Mouse (Mus musculus): ENCODE data around the gene Theg. TPM values are rescaled to one million over a fixed set of nuclear protein-coding genes. Genes with fewer than 3 reads are reported as not detected.

Gene Theg
- total and polyA plus RNA-seq, 3 experiments = not detected

GRCm38 (mm10) chr10:79553176-79553575 lies 34.0 kb downstream of the Theg start:
- no peak for DNase-seq (ENCODE audit: low read depth, low spot score)
- H3K36me3 ChIP-seq (ENCODE audit: control insufficient read depth in 1 of 2, insufficient read depth in 2 of 2, low read length in 2 of 2) = peaks cover 0 to 2% of the 10 kb centered on the region in 2 experiments; a peak in 1 of 4 replicates
- H3K27ac ChIP-seq (ENCODE audit: control insufficient read depth, low read depth, low read length) = no peak overlapping the region
- H3K9me3 ChIP-seq (replicated peaks; ENCODE audit: insufficient read depth, low read length) = no peaks in the 10 kb centered on the region
- H3K79me2 ChIP-seq (ENCODE audit: control insufficient read depth, insufficient read depth, low read length, poor library complexity) = peaks cover 24% of the 10 kb centered on the region
- no peak overlapping the region for H3K9ac ChIP-seq (ENCODE audit: control insufficient read depth, low read depth, low read length, poor library complexity, severe bottlenecking)
- peaks cover 0 to 7% of the 10 kb centered on the region in 2 experiments; a peak in 1 of 4 replicates for H3K4me1 ChIP-seq (ENCODE audit: control insufficient read depth in 1 of 2, insufficient read depth in 2 of 2, low read length in 2 of 2)
- TF ChIP-seq USF2 (IDR thresholded peaks at IDR 0.05; ENCODE audit: borderline replicate concordance in 1 of 2, insufficient read depth in 1 of 2, low read depth in 1 of 2, low read length in 2 of 2) (no peak), ZC3H11A (IDR thresholded peaks at IDR 0.05; ENCODE audit: low read depth, low read length) (no peak), NELFE (IDR thresholded peaks at IDR 0.05; ENCODE audit: low read depth, low read length) (no peak)
- H3K27me3 ChIP-seq (ENCODE audit: control insufficient read depth in 1 of 2, insufficient read depth in 2 of 2, low read length in 2 of 2) = no peaks in the 10 kb centered on the region
- no peak overlapping the region for H3K4me3 ChIP-seq (ENCODE audit: control insufficient read depth in 1 of 2, insufficient read depth in 1 of 2, low read depth in 2 of 2, low read length in 2 of 2)

- TF ChIP-seq POLR2A (IDR thresholded peaks at IDR 0.05; ENCODE audit: control insufficient read depth in 1 of 2, insufficient read depth in 1 of 2, low read depth in 1 of 2, low read length in 2 of 2, poor library complexity in 1 of 2) (no peak), USF1 (IDR thresholded peaks at IDR 0.05; ENCODE audit: low read depth, low read length) (no peak), MAZ (IDR thresholded peaks at IDR 0.05; ENCODE audit: low read depth, low read length) (no peak), POLR2AphosphoS2 (IDR thresholded peaks at IDR 0.05; ENCODE audit: low read length) (no peak), SIN3A (IDR thresholded peaks at IDR 0.05; ENCODE audit: low read length) (no peak), CTCF (IDR thresholded peaks at IDR 0.05 in 2 of 3, conservative IDR thresholded peaks at IDR 0.05 in 1 of 3; ENCODE audit: control insufficient read depth in 1 of 3, insufficient read depth in 1 of 3, low read depth in 2 of 3, low read length in 3 of 3, poor library complexity in 1 of 3, severe bottlenecking in 1 of 3) (no peak), GATA1 (IDR thresholded peaks at IDR 0.05; ENCODE audit: low read depth, low read length) (no peak), GABPA (IDR thresholded peaks at IDR 0.05; ENCODE audit: low read depth, low read length) (no peak), ZMIZ1 (IDR thresholded peaks at IDR 0.05; ENCODE audit: low read depth, low read length) (no peak), MYC (IDR thresholded peaks at IDR 0.05; ENCODE audit: low read depth, low read length) (no peak), BHLHE40 (IDR thresholded peaks at IDR 0.05; ENCODE audit: borderline replicate concordance, low read depth, low read length) (no peak)
- DNase-seq (ENCODE audit: low read depth, low spot score) = no peak
- no peak overlapping the region for H3K4me3 ChIP-seq (ENCODE audit: control insufficient read depth in 1 of 2, insufficient read depth in 1 of 2, low read depth in 2 of 2, low read length in 2 of 2)
- no peaks in the 10 kb centered on the region for H3K9me3 ChIP-seq (replicated peaks; ENCODE audit: insufficient read depth, low read length)
- no peaks in the 10 kb centered on the region for H3K27me3 ChIP-seq (ENCODE audit: control insufficient read depth in 1 of 2, insufficient read depth in 2 of 2, low read length in 2 of 2)
- H3K27ac ChIP-seq (ENCODE audit: control insufficient read depth, low read depth, low read length) = no peak overlapping the region
- H3K9ac ChIP-seq (ENCODE audit: control insufficient read depth, low read depth, low read length, poor library complexity, severe bottlenecking) = no peak overlapping the region
- peaks cover 0 to 7% of the 10 kb centered on the region in 2 experiments; a peak in 1 of 4 replicates for H3K4me1 ChIP-seq (ENCODE audit: control insufficient read depth in 1 of 2, insufficient read depth in 2 of 2, low read length in 2 of 2)
- H3K36me3 ChIP-seq (ENCODE audit: control insufficient read depth in 1 of 2, insufficient read depth in 2 of 2, low read length in 2 of 2) = peaks cover 0 to 2% of the 10 kb centered on the region in 2 experiments; a peak in 1 of 4 replicates
- peaks cover 24% of the 10 kb centered on the region for H3K79me2 ChIP-seq (ENCODE audit: control insufficient read depth, insufficient read depth, low read length, poor library complexity)
Measured at GRCm38 (mm10) chr10:79552531-79552930, 34.6 kb downstream of the Theg start.

GRCm38 (mm10) chr10:79550366-79550765 lies 36.8 kb downstream of the Theg start:
- Histone ChIP-seq H3K4me3 (ENCODE audit: control insufficient read depth in 1 of 2, insufficient read depth in 1 of 2, low read depth in 2 of 2, low read length in 2 of 2) (no peak overlapping the region), H3K9me3 (replicated peaks; ENCODE audit: insufficient read depth, low read length) (no peaks in the 10 kb centered on the region), H3K9ac (ENCODE audit: control insufficient read depth, low read depth, low read length, poor library complexity, severe bottlenecking) (no peak overlapping the region), H3K4me1 (ENCODE audit: control insufficient read depth in 1 of 2, insufficient read depth in 2 of 2, low read length in 2 of 2) (peaks cover 0 to 7% of the 10 kb centered on the region in 2 experiments; a peak in 1 of 4 replicates), H3K36me3 (ENCODE audit: control insufficient read depth in 1 of 2, insufficient read depth in 2 of 2, low read length in 2 of 2) (peaks cover 0 to 2% of the 10 kb centered on the region in 2 experiments; a peak in 2 of 4 replicates), H3K27me3 (ENCODE audit: control insufficient read depth in 1 of 2, insufficient read depth in 2 of 2, low read length in 2 of 2) (no peaks in the 10 kb centered on the region), H3K27ac (ENCODE audit: control insufficient read depth, low read depth, low read length) (no peak overlapping the region), H3K79me2 (ENCODE audit: control insufficient read depth, insufficient read depth, low read length, poor library complexity) (peaks cover 24% of the 10 kb centered on the region)
- DNase-seq (ENCODE audit: low read depth, low spot score) = no peak
- TF ChIP-seq SIN3A (IDR thresholded peaks at IDR 0.05; ENCODE audit: low read length) = no peak
- no peak for TF ChIP-seq ZNF384 (IDR thresholded peaks at IDR 0.05; ENCODE audit: low read depth, low read length)
- TF ChIP-seq CHD2 (IDR thresholded peaks at IDR 0.05; ENCODE audit: low read length) = no peak
- no peak for TF ChIP-seq UBTF (IDR thresholded peaks at IDR 0.05; ENCODE audit: borderline replicate concordance, insufficient read depth, low read depth, low read length)
- TF ChIP-seq MYB (IDR thresholded peaks at IDR 0.05; ENCODE audit: low read depth, low read length) = no peak
- TF ChIP-seq CHD1 (IDR thresholded peaks at IDR 0.05; ENCODE audit: low read depth, low read length) = no peak
- no peak for TF ChIP-seq POLR2AphosphoS2 (IDR thresholded peaks at IDR 0.05; ENCODE audit: low read length)
- no peak for TF ChIP-seq ZMIZ1 (IDR thresholded peaks at IDR 0.05; ENCODE audit: low read depth, low read length)
- no peak for TF ChIP-seq ELF1 (IDR thresholded peaks at IDR 0.05; ENCODE audit: low read depth, low read length)
- no peak for TF ChIP-seq USF2 (IDR thresholded peaks at IDR 0.05; ENCODE audit: borderline replicate concordance in 1 of 2, insufficient read depth in 1 of 2, low read depth in 1 of 2, low read length in 2 of 2)
- TF ChIP-seq EP300 (IDR thresholded peaks at IDR 0.05; ENCODE audit: low read depth in 1 of 2, low read length in 2 of 2) = no peak
- no peak for TF ChIP-seq BHLHE40 (IDR thresholded peaks at IDR 0.05; ENCODE audit: borderline replicate concordance, low read depth, low read length)
- no peak for TF ChIP-seq POLR2A (IDR thresholded peaks at IDR 0.05; ENCODE audit: control insufficient read depth in 1 of 2, insufficient read depth in 1 of 2, low read depth in 1 of 2, low read length in 2 of 2, poor library complexity in 1 of 2)
- no peak for TF ChIP-seq NRF1 (IDR thresholded peaks at IDR 0.05; ENCODE audit: insufficient read depth, low read depth, low read length, poor library complexity, severe bottlenecking)
- no peak for TF ChIP-seq TAL1 (IDR thresholded peaks at IDR 0.05; ENCODE audit: low read length)
- no peak for TF ChIP-seq MXI1 (IDR thresholded peaks at IDR 0.05; ENCODE audit: low read depth, low read length)
- no peak for TF ChIP-seq ZC3H11A (IDR thresholded peaks at IDR 0.05; ENCODE audit: low read depth, low read length)
- TF ChIP-seq TBP (IDR thresholded peaks at IDR 0.05; ENCODE audit: low read depth, low read length) = no peak

All from MEL (cell line).